Mouse (Mus musculus) MEL (cell line): ENCODE measurements at regions not wholly inside any gene's neighbourhood (a gene's known extent, or its start where the extent isn't known, plus 50 kb on each side); places are given as distances from the start of the nearest gene placed in this dataset.

Experiments
- DNase-seq: peaks from one replicate; pipeline ENCODE4 v3.0.0; 2011; ENCODE audit warnings: low read depth, low spot score
- H3K27ac ChIP-seq: 2 replicates; pipeline ENCODE4 v1.5.1; 2012; ENCODE audit warnings: low read depth, mild to moderate bottlenecking, control low read depth, low read length, moderate library complexity; ENCODE audit not compliant: control insufficient read depth
- H3K27me3 ChIP-seq, 2 experiments: fragments of 150-350 bp in 1 of 2; sonication (generic) in 1 of 2; 2 replicates each; pipeline ENCODE4 v1.6.1; 2012; ENCODE audit warnings: low read length in 2 of 2, mild to moderate bottlenecking in 2 of 2, improper control_type of control experiment in 1 of 2, moderate library complexity in 1 of 2; ENCODE audit not compliant: insufficient read depth in 2 of 2, control insufficient read depth in 1 of 2
- H3K36me3 ChIP-seq, 2 experiments: 2 replicates each; pipeline ENCODE4 v1.6.1; 2012 to 2014; ENCODE audit warnings: low read length in 2 of 2, improper control_type of control experiment in 1 of 2, inconsistent platforms in 1 of 2, mild to moderate bottlenecking in 1 of 2; ENCODE audit not compliant: insufficient read depth in 2 of 2, control insufficient read depth in 1 of 2
- H3K4me1 ChIP-seq, 2 experiments: fragments of 150-350 bp in 1 of 2; sonication (generic) in 1 of 2; 2 replicates each; pipeline ENCODE4 v1.6.1; 2012; ENCODE audit warnings: low read length in 2 of 2, improper control_type of control experiment in 1 of 2, mild to moderate bottlenecking in 1 of 2; ENCODE audit not compliant: insufficient read depth in 2 of 2, control insufficient read depth in 1 of 2
- H3K4me3 ChIP-seq, 2 experiments: fragments of 150-350 bp in 1 of 2; sonication (generic) in 1 of 2; 2 replicates each; pipeline ENCODE4 v1.5.1; 2012; ENCODE audit warnings: low read depth in 2 of 2, low read length in 2 of 2, mild to moderate bottlenecking in 2 of 2, moderate library complexity in 2 of 2, control low read depth in 1 of 2, improper control_type of control experiment in 1 of 2; ENCODE audit not compliant: control insufficient read depth in 1 of 2, insufficient read depth in 1 of 2
- H3K79me2 ChIP-seq: 2 replicates; pipeline ENCODE4 v1.6.1; 2012; ENCODE audit warnings: mild to moderate bottlenecking, low read length, moderate library complexity; ENCODE audit not compliant: control insufficient read depth, poor library complexity, insufficient read depth
- H3K9ac ChIP-seq: 2 replicates; pipeline ENCODE4 v1.6.1; 2012; ENCODE audit warnings: low read depth, mild to moderate bottlenecking, control low read depth, low read length, moderate library complexity; ENCODE audit not compliant: control insufficient read depth, poor library complexity, severe bottlenecking
- H3K9me3 ChIP-seq: fragments of 150-350 bp; sonication (generic); replicated peaks from 2 replicates; pipeline ENCODE4 v1.6.1; 2012; ENCODE audit warnings: mild to moderate bottlenecking, low read length, improper control_type of control experiment, moderate library complexity; ENCODE audit not compliant: insufficient read depth
- BHLHE40 ChIP-seq: IDR thresholded peaks from 2 replicates; pipeline ENCODE4 v1.6.1; 2012; ENCODE audit warnings: low read depth, mild to moderate bottlenecking, inconsistent platforms, low read length, improper control_type of control experiment, borderline replicate concordance
- CHD1 ChIP-seq: IDR thresholded peaks from 2 replicates; pipeline ENCODE4 v1.6.1; 2012; ENCODE audit warnings: low read depth, mild to moderate bottlenecking, inconsistent platforms, low read length, improper control_type of control experiment
- CTCF ChIP-seq, 3 experiments: IDR thresholded peaks in 2 of 3; conservative IDR thresholded peaks in 1 of 3; 2 replicates each; pipeline ENCODE4 v1.5.1; 2011 to 2012; ENCODE audit warnings: low read length in 3 of 3, low read depth in 2 of 3, mild to moderate bottlenecking in 2 of 3, improper control_type of control experiment in 1 of 3, inconsistent platforms in 1 of 3, mixed read lengths in 1 of 3, moderate library complexity in 1 of 3; ENCODE audit not compliant: control insufficient read depth in 1 of 3, insufficient read depth in 1 of 3, poor library complexity in 1 of 3, severe bottlenecking in 1 of 3
- E2F4 ChIP-seq: IDR thresholded peaks from 2 replicates; pipeline ENCODE4 v1.6.1; 2011; ENCODE audit warnings: low read depth, low read length, improper control_type of control experiment, borderline replicate concordance
- GABPA ChIP-seq: IDR thresholded peaks from 2 replicates; pipeline ENCODE4 v1.6.1; 2012; ENCODE audit warnings: low read depth, mild to moderate bottlenecking, inconsistent platforms, low read length, improper control_type of control experiment, moderate library complexity
- GATA1 ChIP-seq: IDR thresholded peaks from 2 replicates; pipeline ENCODE4 v1.6.1; 2011; ENCODE audit warnings: low read depth, low read length, improper control_type of control experiment
- JUND ChIP-seq: IDR thresholded peaks from 2 replicates; pipeline ENCODE4 v1.6.1; 2011; ENCODE audit warnings: low read depth, mild to moderate bottlenecking, improper control_type of control experiment, low read length
- KAT2A ChIP-seq: conservative IDR thresholded peaks from 2 replicates; pipeline ENCODE4 v1.6.1; 2012; ENCODE audit warnings: low read depth, low read length, improper control_type of control experiment, inconsistent platforms
- MAFK ChIP-seq: IDR thresholded peaks from 2 replicates; pipeline ENCODE4 v1.6.1; 2011; ENCODE audit warnings: low read depth, mild to moderate bottlenecking, low read length, improper control_type of control experiment, borderline replicate concordance
- NRF1 ChIP-seq: IDR thresholded peaks from 2 replicates; pipeline ENCODE4 v1.6.1; 2014; ENCODE audit warnings: low read depth, mild to moderate bottlenecking, inconsistent platforms, low read length, improper control_type of control experiment, moderate library complexity; ENCODE audit not compliant: poor library complexity, insufficient read depth, severe bottlenecking
- POLR2AphosphoS2 ChIP-seq: IDR thresholded peaks from 2 replicates; pipeline ENCODE4 v1.6.1; 2011; ENCODE audit warnings: low read length, improper control_type of control experiment
- RAD21 ChIP-seq: IDR thresholded peaks from 2 replicates; pipeline ENCODE4 v1.6.1; 2011; ENCODE audit warnings: mild to moderate bottlenecking, low read depth, low read length, improper control_type of control experiment
- RCOR1 ChIP-seq: IDR thresholded peaks from 2 replicates; pipeline ENCODE4 v1.6.1; 2012; ENCODE audit warnings: low read depth, mild to moderate bottlenecking, inconsistent platforms, low read length, improper control_type of control experiment
- TCF12 ChIP-seq: IDR thresholded peaks from 2 replicates; pipeline ENCODE4 v1.6.1; 2014; ENCODE audit warnings: low read depth, mild to moderate bottlenecking, inconsistent platforms, low read length, improper control_type of control experiment, moderate library complexity
- UBTF ChIP-seq: IDR thresholded peaks from 2 replicates; pipeline ENCODE4 v1.6.1; 2012; ENCODE audit warnings: low read depth, mild to moderate bottlenecking, inconsistent platforms, low read length, improper control_type of control experiment, moderate library complexity, borderline replicate concordance; ENCODE audit not compliant: insufficient read depth
- USF1 ChIP-seq: IDR thresholded peaks from 2 replicates; pipeline ENCODE4 v1.6.1; 2014; ENCODE audit warnings: low read depth, mild to moderate bottlenecking, inconsistent platforms, low read length, improper control_type of control experiment, moderate library complexity
- USF2 ChIP-seq, 2 experiments: IDR thresholded peaks; 2 replicates each; pipeline ENCODE4 v1.6.1; 2011 to 2012; ENCODE audit warnings: improper control_type of control experiment in 2 of 2, low read length in 2 of 2, borderline replicate concordance in 1 of 2, inconsistent platforms in 1 of 2, low read depth in 1 of 2, mild to moderate bottlenecking in 1 of 2; ENCODE audit not compliant: insufficient read depth in 1 of 2

GRCm38 (mm10) chr8:93627626-93628025, 92.0 kb upstream of the Ces5a start:
- Histone ChIP-seq H3K79me2 (no peaks in the 10 kb centered on the region), H3K36me3 (no peaks in the 10 kb centered on the region), H3K4me3 (no peak overlapping the region), H3K4me1 (no peaks in the 10 kb centered on the region), H3K27me3 (no peaks in the 10 kb centered on the region), H3K9me3 (no peaks in the 10 kb centered on the region), H3K27ac (no peak overlapping the region), H3K9ac (no peak overlapping the region)
- DNase-seq = no peak
- TF ChIP-seq CHD1 (no peak), CTCF (IDR thresholded peaks at IDR 0.05 in 2 of 3, conservative IDR thresholded peaks at IDR 0.05 in 1 of 3; ENCODE audit: control insufficient read depth in 1 of 3, insufficient read depth in 1 of 3, low read depth in 2 of 3, low read length in 3 of 3, poor library complexity in 1 of 3, severe bottlenecking in 1 of 3) (no peak), GABPA (no peak), USF2 (IDR thresholded peaks at IDR 0.05; ENCODE audit: borderline replicate concordance in 1 of 2, insufficient read depth in 1 of 2, low read depth in 1 of 2, low read length in 2 of 2) (no peak), NRF1 (no peak), RCOR1 (no peak), POLR2AphosphoS2 (no peak), UBTF (no peak), RAD21 (no peak), USF1 (no peak), TCF12 (no peak), KAT2A (no peak)

DNA sequence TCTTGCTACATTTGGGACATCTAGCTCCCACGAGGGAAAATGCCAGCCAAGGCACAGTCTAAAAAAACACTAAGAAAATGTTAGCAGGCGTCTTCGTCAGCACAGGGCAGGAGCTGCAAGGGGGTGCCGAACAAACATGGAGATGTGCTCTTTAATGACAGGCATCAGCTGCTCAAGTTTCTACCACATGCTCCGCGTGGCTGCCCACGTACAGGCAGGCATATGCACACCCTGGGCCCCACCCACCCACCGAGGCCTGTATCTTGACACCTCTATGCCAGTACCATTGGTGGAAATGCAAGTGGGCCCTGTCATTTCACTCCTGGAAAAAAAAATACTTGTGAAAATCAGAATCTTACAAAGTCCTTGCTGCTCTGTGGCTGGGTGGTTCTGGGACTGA, 97.3 kb upstream of the Ces5a start:
- no peak for TF ChIP-seq USF1
- TF ChIP-seq UBTF = no peak
- TF ChIP-seq RAD21 = no peak
- TF ChIP-seq BHLHE40 = no peak
- TF ChIP-seq MAFK = no peak
- no peak for TF ChIP-seq TCF12
- TF ChIP-seq KAT2A = no peak
- TF ChIP-seq GATA1 = no peak
- no peak for TF ChIP-seq E2F4
- no peak for TF ChIP-seq CHD1
- no peak for TF ChIP-seq JUND
- Histone ChIP-seq H3K36me3 (no peaks in the 10 kb centered on the region), H3K4me1 (no peaks in the 10 kb centered on the region)

More for the DNA sequence above, 97.3 kb upstream of the Ces5a start:
- H3K4me3 ChIP-seq = no peak overlapping the region
- H3K27me3 ChIP-seq = no peaks in the 10 kb centered on the region
- DNase-seq = no peak
- H3K27ac ChIP-seq = no peak overlapping the region
- no peak overlapping the region for H3K9ac ChIP-seq
- no peaks in the 10 kb centered on the region for H3K9me3 ChIP-seq
- H3K79me2 ChIP-seq = no peaks in the 10 kb centered on the region
